Mouse (Mus musculus) splenic B cell, adult 2 months (primary cell): Measurements from ENCODE around the gene Ccl22.
A peak's percentile ranks its signal among the peaks of the same experiment; 100 is the strongest.

Source experiments
- DNase-seq: peaks from one replicate; pipeline ENCODE4 v3.0.0-alpha.2; 2011; ENCODE audit warnings: low read depth, low spot score
- H3K27me3 ChIP-seq: 2 replicates; pipeline ENCODE4 v1.6.1; 2012; ENCODE audit warnings: mild to moderate bottlenecking, low read length, moderate library complexity, mixed read lengths; ENCODE audit not compliant: control insufficient read depth, poor library complexity, insufficient read depth, severe bottlenecking
- H3K36me3 ChIP-seq: 2 replicates; pipeline ENCODE4 v1.6.1; 2012; ENCODE audit warnings: mild to moderate bottlenecking, low read length, moderate library complexity, mixed read lengths; ENCODE audit not compliant: control insufficient read depth, poor library complexity, insufficient read depth, severe bottlenecking

Ccl22 gene

DNA sequence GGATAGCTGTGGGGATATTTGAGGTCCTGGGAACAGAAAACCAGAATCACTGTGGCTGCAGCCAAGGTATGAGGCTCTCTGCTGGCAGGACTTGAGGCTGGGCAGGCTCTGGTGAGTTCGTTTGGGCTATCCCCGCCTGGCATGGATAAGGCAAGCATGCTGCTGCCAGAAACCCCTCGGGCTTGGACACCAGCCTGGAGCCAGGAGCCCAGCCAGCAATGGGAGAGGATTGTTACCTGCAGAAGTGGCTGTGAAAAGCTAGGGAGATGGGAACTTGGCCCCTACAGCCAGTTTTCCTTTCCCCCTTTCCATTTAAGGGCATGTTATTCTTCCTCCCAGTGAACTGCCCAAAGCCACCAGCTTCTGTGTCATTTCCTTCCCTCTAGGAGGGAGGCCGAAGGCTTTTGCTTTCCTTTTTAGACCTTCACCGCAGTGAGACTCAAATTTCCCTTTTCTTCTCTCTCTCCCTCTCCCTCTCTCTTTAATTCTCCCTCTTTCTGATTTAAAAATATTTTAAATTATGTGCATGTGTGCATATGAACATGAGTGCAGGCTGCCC is 34.2 kb upstream of the Ccl22 start:
- H3K27me3 ChIP-seq = no peaks in the 10 kb centered on the region
- DNase-seq = no peak
- H3K36me3 ChIP-seq = no peaks in the 10 kb centered on the region

DNA sequence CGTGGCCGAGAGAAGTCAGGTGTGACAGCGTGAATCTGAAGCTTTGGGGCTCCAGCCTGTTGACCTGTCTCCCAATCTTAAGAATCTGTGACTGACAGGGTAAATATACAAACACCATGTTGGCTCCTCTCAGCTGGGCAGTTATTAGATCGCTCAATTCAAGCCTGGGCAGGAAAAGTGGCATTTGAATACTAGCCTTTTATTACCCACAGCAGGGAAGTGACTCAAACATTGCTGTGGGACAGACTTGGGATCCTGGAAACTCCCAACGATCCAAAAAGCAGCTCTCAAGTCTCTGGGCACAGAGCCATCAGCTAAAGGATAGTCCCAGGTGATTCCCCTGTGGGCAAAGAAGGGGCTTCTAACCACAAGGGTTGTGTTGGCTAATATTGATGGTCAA is 30.8 kb upstream of the Ccl22 start:
- Histone ChIP-seq H3K36me3 (no peaks in the 10 kb centered on the region), H3K27me3 (no peaks in the 10 kb centered on the region)
- DNase-seq = no peak

DNA sequence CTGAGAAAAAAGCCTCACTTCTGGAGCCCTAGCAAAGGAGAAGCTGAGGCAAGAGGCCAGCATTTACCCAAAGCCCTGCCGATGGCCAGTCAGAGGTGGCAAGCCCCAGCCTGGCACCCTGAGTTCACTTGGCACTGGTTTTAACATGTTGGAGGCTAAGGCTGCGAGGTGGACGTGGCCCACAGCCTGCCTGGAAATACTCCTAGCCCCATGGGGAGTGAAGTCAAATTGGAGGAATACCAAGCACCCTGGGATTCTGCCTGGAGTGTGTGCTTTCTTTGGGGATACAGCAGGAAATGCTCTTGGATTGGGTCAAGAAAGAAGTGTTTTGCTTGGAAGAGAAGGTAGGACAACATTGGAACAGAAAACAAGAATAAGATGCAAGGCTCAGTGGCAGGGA is 29.5 kb upstream of the Ccl22 start:
- H3K27me3 ChIP-seq = no peaks in the 10 kb centered on the region
- DNase-seq = no peak
- H3K36me3 ChIP-seq = no peaks in the 10 kb centered on the region

DNA sequence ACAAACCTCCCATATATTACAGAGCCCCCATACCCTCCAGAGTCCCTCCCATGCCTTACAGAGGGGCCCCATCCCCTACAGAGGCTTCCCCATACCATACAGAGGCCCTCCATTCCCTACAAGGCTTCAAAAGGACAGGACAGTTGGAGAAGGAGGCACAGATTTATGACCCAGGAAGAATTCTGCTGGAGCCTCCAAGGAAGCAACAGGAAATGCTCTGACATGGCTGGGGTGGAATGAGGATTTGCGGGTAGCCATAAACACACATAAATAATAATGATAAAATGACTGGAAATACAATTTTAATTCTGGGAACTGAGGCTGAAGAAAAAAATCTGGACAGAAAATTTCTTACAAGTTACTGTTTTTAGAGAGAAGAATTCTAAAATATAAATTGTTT is 28.5 kb upstream of the Ccl22 start:
- Histone ChIP-seq H3K36me3 (no peaks in the 10 kb centered on the region), H3K27me3 (no peaks in the 10 kb centered on the region)
- DNase-seq = no peak

DNA sequence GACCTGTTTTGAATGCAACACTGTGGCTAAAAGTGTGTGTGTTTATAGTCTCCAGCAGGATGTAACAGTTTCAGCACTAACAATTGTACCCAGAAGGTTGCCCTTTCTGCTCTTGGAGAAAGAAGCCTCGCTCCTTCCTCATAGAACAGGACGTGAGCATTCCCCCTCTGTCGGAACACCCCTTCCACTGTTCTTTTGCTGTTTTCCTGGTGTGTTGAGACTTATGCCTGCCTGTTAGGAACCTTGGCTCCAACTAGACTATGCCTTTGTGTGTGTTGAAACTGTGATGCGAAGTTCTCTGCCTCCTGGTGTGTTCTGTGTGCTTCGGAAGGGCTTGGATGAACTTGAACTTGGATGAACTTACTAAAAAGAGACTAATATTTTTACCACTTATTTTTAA is 19.4 kb upstream of the Ccl22 start:
- Histone ChIP-seq H3K36me3 (no peaks in the 10 kb centered on the region), H3K27me3 (no peaks in the 10 kb centered on the region)
- no peak for DNase-seq

DNA sequence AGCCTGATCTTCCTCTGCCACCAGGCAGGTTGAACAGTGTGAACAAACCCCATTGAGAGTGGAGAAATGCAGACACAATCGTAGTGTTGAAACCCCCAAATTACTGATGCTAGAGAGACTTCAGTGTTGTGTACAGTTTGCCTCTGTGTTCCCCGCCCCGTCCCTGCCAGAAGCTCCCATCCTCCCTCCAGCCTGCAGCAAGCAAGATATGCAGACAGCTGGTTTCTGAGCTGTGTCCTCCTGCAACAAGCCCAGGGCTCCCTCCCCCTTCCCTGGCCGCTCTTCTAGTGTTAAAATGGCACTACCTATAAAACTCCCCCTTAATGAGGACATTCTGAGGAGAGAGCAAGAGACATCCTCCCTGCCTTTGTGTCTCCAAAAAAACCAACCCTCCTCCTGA is 16.1 kb upstream of the Ccl22 start:
- no peak for DNase-seq
- H3K36me3 ChIP-seq = no peaks in the 10 kb centered on the region
- H3K27me3 ChIP-seq = no peaks in the 10 kb centered on the region

DNA sequence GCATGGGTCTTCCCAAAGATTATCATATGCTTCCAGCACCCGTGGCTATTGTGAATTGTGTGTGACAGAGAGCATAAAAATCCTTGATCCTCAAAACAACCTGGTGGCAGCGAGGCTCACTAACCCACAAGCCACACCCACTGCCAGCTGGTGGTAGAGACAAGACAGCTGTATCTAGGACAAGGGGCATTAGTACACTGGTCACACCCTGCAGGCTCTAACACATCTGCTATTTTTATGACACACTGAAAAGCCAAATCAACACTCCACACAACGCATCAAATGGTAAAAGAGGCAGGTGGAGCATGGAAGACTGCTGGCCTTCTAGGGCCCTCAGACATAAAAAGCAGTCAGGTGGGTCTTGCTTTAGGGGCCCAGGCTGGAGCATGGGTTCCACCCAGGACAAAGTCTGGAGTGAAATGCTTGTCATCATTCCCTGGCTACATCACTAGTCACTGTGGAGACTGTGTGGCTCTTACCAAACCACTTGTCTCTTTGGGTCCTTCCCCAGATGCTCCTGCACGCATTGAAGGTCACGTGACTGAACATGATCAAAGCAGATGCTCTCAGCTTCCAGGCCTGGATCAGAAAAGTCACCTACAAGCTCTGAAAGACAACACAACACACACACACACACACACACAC is 11.4 kb upstream of the Ccl22 start:
- Histone ChIP-seq H3K36me3 (no peaks in the 10 kb centered on the region), H3K27me3 (no peaks in the 10 kb centered on the region)
- DNase-seq = peak; percentile 19

DNA sequence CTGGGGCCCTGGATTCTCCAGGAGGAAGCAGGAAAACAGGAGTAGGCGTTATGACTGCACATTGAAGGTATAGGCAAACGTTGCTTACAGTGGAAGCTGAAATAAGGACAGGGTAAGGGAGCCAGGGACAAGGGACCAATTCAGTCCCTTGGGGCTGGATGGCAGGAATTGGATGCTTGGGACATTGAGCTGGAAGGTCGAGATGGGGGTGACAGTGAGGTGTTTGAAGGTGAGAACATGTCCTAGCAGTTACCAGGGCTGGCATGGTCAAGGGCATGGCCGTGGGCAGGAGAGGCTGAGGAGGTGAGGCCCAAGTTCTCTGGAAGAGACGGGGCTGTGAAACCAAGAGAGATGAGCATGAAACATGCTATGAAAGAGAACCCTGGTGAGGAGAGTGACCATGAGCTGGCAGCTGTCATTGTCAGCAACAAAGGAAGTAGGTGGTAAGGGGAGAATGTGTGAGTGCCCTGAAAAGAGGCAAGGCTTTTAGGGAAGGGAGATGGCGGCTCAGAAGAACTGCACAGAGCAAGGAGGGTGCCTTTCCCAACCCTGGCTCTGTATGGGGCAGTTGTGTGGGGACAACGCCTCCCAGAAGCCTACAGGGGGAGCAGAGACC is 10.5 kb upstream of the Ccl22 start:
- no peak for DNase-seq
- no peaks in the 10 kb centered on the region for H3K36me3 ChIP-seq
- H3K27me3 ChIP-seq = no peaks in the 10 kb centered on the region

DNA sequence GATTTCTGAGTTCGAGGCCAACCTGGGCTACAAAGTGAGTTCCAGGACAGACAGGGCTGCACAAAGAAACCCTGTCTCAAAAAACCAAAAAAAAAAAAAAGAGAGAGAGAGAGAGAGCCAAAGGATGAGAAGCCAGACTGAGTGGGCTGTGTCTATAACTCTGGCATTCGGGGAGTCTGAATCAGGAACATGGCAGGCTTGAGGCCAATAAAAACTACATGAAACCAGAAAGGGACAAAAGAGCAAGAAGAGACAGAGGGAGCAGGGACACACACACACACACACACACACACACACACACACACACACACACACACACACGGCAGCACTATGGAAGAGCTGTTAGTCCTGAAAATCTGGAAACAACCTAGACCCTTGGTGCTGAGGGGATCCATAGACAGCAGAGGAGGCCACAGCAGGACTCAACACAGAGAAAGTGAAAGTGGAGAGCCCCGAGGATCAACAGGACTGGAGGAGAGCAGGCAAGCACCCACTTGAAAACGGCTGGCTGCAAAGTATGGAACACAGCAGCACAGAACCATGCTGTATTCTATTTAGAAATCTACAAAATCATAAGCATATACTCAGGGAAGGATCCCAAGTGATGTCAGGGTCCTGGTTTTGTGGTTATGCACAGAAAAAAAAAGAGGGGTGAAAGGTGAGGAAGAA is 9.8 kb upstream of the Ccl22 start:
- peak; percentile 10 for DNase-seq
- Histone ChIP-seq H3K27me3 (no peaks in the 10 kb centered on the region), H3K36me3 (no peaks in the 10 kb centered on the region)

DNA sequence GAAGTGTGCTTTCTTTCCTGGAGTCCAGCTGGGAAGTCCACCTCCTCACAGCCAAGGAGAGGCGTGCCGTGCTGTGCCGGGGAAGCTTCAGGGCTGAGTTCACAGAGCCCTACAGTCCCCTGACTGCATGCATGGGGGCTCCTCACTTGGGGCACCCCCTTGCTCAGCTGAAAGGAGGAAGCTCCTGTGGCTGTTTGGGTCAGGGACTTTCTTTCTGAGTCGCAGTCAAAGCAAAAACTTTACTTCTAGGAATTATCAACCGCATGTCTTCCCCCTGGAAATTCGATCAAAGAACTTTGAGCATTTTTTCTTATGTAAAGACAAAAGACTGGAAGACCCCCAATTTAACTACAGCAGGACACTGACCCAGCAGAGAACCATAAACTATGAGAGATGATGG is 5.6 kb upstream of the Ccl22 start:
- no peaks in the 10 kb centered on the region for H3K36me3 ChIP-seq
- peak; percentile 64 for DNase-seq
- H3K27me3 ChIP-seq = no peaks in the 10 kb centered on the region

DNA sequence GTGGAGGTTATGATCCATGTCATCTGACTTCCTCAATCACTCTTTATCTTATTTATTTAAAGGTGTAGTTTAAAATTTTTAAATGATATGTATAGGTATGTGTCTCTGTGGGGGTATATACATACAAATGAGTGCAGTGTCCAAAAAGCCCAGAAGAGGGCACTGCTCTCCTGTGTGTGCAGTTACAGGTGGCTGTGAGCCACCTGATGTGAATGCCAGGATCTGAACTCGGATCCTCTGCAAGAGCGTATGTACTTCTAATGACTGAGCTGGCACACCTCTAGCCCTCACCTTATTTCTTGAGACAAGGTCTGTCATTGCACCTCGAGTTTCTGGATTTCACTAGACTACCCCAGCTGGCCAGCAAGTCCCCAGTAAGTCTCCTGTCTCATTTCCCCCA is 4.8 kb upstream of the Ccl22 start:
- Histone ChIP-seq H3K27me3 (no peaks in the 10 kb centered on the region), H3K36me3 (no peaks in the 10 kb centered on the region)
- peak; percentile 18 for DNase-seq

DNA sequence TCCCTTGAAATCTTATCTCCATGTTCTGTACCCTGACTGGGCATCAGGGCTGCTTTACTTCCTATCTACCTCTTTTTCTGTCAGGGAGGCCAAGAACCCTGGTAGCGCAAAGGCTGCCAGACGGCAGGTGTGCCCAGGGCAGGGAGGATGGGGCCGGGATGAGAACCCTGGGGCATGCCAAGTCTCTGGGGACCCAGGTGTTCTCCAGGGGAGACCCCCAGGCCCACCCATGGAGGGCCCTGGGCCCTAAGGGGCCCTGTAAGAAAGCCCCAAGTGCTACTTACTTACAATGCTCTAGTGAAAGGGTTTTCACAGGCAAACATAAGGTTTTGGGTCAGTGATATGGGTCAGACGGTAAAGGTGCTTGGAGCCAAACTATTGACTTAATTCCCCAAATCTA is 3.7 kb upstream of the Ccl22 start:
- H3K36me3 ChIP-seq = no peaks in the 10 kb centered on the region
- no peak for DNase-seq
- no peaks in the 10 kb centered on the region for H3K27me3 ChIP-seq

DNA sequence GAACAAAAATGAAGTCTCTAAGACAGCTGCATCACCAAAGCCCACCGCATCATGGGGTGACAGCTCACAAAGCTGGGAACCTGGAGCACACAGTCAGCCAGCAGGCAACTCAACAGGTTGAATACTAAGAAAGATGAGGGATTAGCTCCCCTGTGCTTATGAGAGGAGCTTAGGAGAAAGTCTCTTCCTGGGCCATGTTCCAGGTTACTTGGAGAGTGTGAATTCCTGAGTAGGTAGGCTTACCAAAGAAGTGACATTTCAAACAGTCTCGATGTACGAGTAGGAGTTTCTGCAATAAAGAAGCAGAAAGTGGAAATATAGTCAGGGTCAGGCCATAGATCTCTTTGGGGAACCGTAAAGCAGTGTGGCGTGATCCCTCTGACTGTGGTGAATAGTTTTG is 906 bp upstream of the Ccl22 start:
- H3K36me3 ChIP-seq = no peaks in the 10 kb centered on the region
- H3K27me3 ChIP-seq = no peaks in the 10 kb centered on the region
- DNase-seq = no peak

DNA sequence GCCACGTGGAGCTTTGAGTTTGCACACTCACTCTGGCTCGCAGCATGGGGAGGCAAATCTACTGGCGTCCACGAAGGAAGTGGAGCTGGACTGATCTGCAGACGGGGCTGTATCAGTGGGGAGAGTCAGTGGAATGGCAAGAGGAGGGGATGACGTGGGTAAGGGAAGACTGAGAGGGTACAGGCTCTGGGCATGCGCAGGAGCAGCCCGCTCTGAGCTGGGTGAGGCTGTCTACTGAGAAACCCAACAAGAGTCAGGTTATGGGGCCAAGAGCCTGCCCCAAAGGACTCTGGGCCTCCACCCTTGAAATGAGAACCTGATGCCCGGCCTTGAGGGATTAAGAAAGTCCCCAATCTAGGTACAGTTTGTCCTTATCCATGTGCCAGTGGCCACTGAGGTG is 418 bp upstream of the Ccl22 start:
- H3K36me3 ChIP-seq = no peaks in the 10 kb centered on the region
- DNase-seq = no peak

DNA sequence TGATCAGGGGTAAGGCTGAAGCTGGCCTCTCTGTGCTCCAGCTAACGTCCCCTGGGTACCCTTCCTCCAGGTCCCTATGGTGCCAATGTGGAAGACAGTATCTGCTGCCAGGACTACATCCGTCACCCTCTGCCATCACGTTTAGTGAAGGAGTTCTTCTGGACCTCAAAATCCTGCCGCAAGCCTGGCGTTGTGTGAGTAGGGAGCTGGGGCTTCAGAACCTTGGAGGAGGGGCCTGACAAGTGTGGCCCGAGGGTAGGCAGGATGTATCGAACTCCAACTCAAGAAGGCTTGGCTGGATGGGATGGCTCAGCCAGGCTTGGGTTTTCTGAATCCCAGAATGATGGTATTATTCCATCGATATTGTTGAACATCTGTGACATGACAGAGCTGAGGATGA is 1.4 kb downstream of the Ccl22 start:
- H3K27me3 ChIP-seq = no peaks in the 10 kb centered on the region
- DNase-seq = no peak
- H3K36me3 ChIP-seq = no peaks in the 10 kb centered on the region

More for the DNA sequence above, 418 bp upstream of the Ccl22 start:
- H3K27me3 ChIP-seq = no peaks in the 10 kb centered on the region
